Mouse (Mus musculus) midbrain, embryonic 15.5 days (tissue): ENCODE data around the gene Pou2f3. TPM values are rescaled to one million over a fixed set of nuclear protein-coding genes. Genes with fewer than 3 reads are reported as not detected.

Source experiments
- ATAC-seq: fragments of 200-750 bp; cut with Nextera tagmentation; replicated peaks from 2 replicates; pipeline ENCODE4 v1.8.0; 2017; ENCODE audit warnings: moderate TSS enrichment
- H3K27ac ChIP-seq: fragments of 300-500 bp; sonication (generic); 2 replicates; pipeline ENCODE4 v1.5.1; 2015; ENCODE audit warnings: mild to moderate bottlenecking, inconsistent platforms
- H3K27me3 ChIP-seq: fragments of 300-500 bp; sonication (generic); replicated peaks from 2 replicates; pipeline ENCODE4 v1.6.1; 2015; ENCODE audit warnings: inconsistent platforms
- H3K36me3 ChIP-seq: fragments of 300-500 bp; sonication (generic); replicated peaks from 2 replicates; pipeline ENCODE4 v1.6.1; 2015; ENCODE audit warnings: inconsistent platforms
- H3K4me1 ChIP-seq: fragments of 300-500 bp; sonication (generic); 2 replicates; pipeline ENCODE4 v1.6.1; 2015; ENCODE audit warnings: inconsistent platforms
- H3K4me2 ChIP-seq: fragments of 300-500 bp; sonication (generic); 2 replicates; pipeline ENCODE4 v1.6.1; 2015; ENCODE audit warnings: inconsistent platforms, mild to moderate bottlenecking, moderate library complexity
- H3K4me3 ChIP-seq: fragments of 300-500 bp; sonication (generic); 2 replicates; pipeline ENCODE4 v1.5.1; 2015; ENCODE audit warnings: mild to moderate bottlenecking, inconsistent platforms
- H3K9ac ChIP-seq: fragments of 300-500 bp; sonication (generic); 2 replicates; pipeline ENCODE4 v1.6.1; 2015; ENCODE audit warnings: mild to moderate bottlenecking, inconsistent platforms
- H3K9me3 ChIP-seq: fragments of 300-500 bp; sonication (generic); 2 replicates; pipeline ENCODE4 v1.6.1; 2016; ENCODE audit warnings: inconsistent platforms
- WGBS: fragments of 180-500 bp; shearing (Covaris S2); methylation state at CpG from one replicate; pipeline ENCODE4 v1.1.7; 2015; ENCODE audit warnings: mixed read lengths; 5-methylcytosine and 5-hydroxymethylcytosine counted together
- polyA plus RNA-seq: library from polyadenylated mRNA; unstranded; fragments of >200 nt; fragmentation: Nextera tagmentation; extraction: Ambion mirVana; gene quantifications from 2 replicates; pipeline ENCODE4 v1.2.1, GENCODE M21; 2015

The Pou2f3 gene
- polyA plus RNA-seq, 1 experiment from 2014 or later = 0.14 TPM

GRCm38 (mm10) chr9:43084496-43085362 lies 125.4 kb downstream of the Pou2f3 start:
- 82% methylated on average over 7 of the region's 7 CpGs for WGBS
- ATAC-seq = no peak
- no peak overlapping the region for H3K4me2 ChIP-seq
- H3K27me3 ChIP-seq = no peaks in the 10 kb centered on the region
- H3K4me3 ChIP-seq = no peak overlapping the region
- H3K36me3 ChIP-seq = no peaks in the 10 kb centered on the region
- no peak overlapping the region for H3K27ac ChIP-seq
- H3K4me1 ChIP-seq = no peaks in the 10 kb centered on the region; the same call in 1 of the 2 replicates
- no peak overlapping the region for H3K9ac ChIP-seq
- no peaks in the 10 kb centered on the region for H3K9me3 ChIP-seq

- H3K27ac ChIP-seq = no peak overlapping the region
- H3K9me3 ChIP-seq = no peaks in the 10 kb centered on the region
- no peaks in the 10 kb centered on the region for H3K27me3 ChIP-seq
- WGBS = 25% methylated on average over 7 of the region's 7 CpGs
- H3K9ac ChIP-seq = no peak overlapping the region
- no peak overlapping the region for H3K4me3 ChIP-seq
- no peak for ATAC-seq
- no peaks in the 10 kb centered on the region; the same call in 1 of the 2 replicates for H3K4me1 ChIP-seq
- H3K4me2 ChIP-seq = no peak overlapping the region
- no peaks in the 10 kb centered on the region for H3K36me3 ChIP-seq
Measured at GRCm38 (mm10) chr9:43083441-43084055, 126.6 kb downstream of the Pou2f3 start.

- no peak overlapping the region for H3K4me2 ChIP-seq
- H3K4me1 ChIP-seq = no peaks in the 10 kb centered on the region
- H3K4me3 ChIP-seq = no peak overlapping the region
- H3K27ac ChIP-seq = no peak overlapping the region
- H3K9ac ChIP-seq = no peak overlapping the region
- ATAC-seq = no peak
- WGBS = 96% methylated on average over 3 of the region's 3 CpGs
- no peaks in the 10 kb centered on the region for H3K9me3 ChIP-seq
- no peaks in the 10 kb centered on the region for H3K27me3 ChIP-seq
- no peaks in the 10 kb centered on the region for H3K36me3 ChIP-seq
Measured at GRCm38 (mm10) chr9:43078711-43079110, 131.5 kb downstream of the Pou2f3 start.

GRCm38 (mm10) chr9:43076163-43076562 lies 134.0 kb downstream of the Pou2f3 start:
- Histone ChIP-seq H3K9ac (no peak overlapping the region), H3K27me3 (no peaks in the 10 kb centered on the region), H3K4me3 (no peak overlapping the region), H3K9me3 (no peaks in the 10 kb centered on the region), H3K36me3 (no peaks in the 10 kb centered on the region), H3K27ac (no peak overlapping the region), H3K4me1 (peaks cover 6% of the 10 kb centered on the region), H3K4me2 (no peak overlapping the region)
- 70% methylated on average over 7 of the region's 7 CpGs for WGBS
- ATAC-seq = no peak

- no peak for ATAC-seq
- Histone ChIP-seq H3K4me1 (peaks cover 6% of the 10 kb centered on the region), H3K9ac (no peak overlapping the region), H3K27me3 (no peaks in the 10 kb centered on the region), H3K27ac (no peak overlapping the region), H3K4me2 (no peak overlapping the region), H3K36me3 (no peaks in the 10 kb centered on the region), H3K4me3 (no peak overlapping the region), H3K9me3 (no peaks in the 10 kb centered on the region)
- 96% methylated on average over 1 of the region's 1 CpGs for WGBS
Measured at GRCm38 (mm10) chr9:43074611-43075010, 135.6 kb downstream of the Pou2f3 start.

Other genes with a start within 250 kb of the Pou2f3 start
- 24.8 and 29.1 TPM in 2 replicates for gene Arhgef12, start 103.1 kb downstream of the Pou2f3 start, polyA plus RNA-seq
- 10.5 and 13.0 TPM in 2 replicates for gene Tmem136, start 93.8 kb downstream of the Pou2f3 start, polyA plus RNA-seq
- 5.1 and 6.4 TPM in 2 replicates for gene Oaf, start 29.5 kb upstream of the Pou2f3 start, polyA plus RNA-seq
- 0.62 TPM in 1 of 2 replicates, not detected in the other for gene Trim29, start 100.5 kb upstream of the Pou2f3 start, polyA plus RNA-seq